Mouse (Mus musculus): ENCODE data around the gene Slc25a41. TPM values are rescaled to one million over a fixed set of nuclear protein-coding genes. Genes with fewer than 3 reads are reported as not detected.
A peak's percentile ranks its signal among the peaks of the same experiment; 100 is the strongest.

Slc25a41 gene
- polyA plus RNA-seq, 1 experiment from 2014 or later, result 0.26 TPM

GRCm38 (mm10) chr17:56988921-56989430 lies 52.5 kb downstream of the Slc25a41 start:
- Histone ChIP-seq H3K36me3 (peaks cover 27% of the 10 kb centered on the region), H3K4me2 (peak overlapping the region; percentile 82), H3K4me1 (peaks cover 14% of the 10 kb centered on the region), H3K9ac (peak overlapping the region; percentile 90; the same call in 1 of the 2 replicates), H3K9me3 (replicated peaks) (no peaks in the 10 kb centered on the region), H3K27ac (peak overlapping the region; percentile 81; the same call in 1 of the 2 replicates), H3K4me3 (replicated peaks) (peak overlapping the region; percentile 91), H3K27me3 (no peaks in the 10 kb centered on the region)
- no peak for ATAC-seq (replicated peaks; ENCODE audit: low FRiP score)
- WGBS, result 68% methylated on average over 7 of the region's 7 CpGs

- no peak overlapping the region for H3K4me2 ChIP-seq
- H3K9me3 ChIP-seq (replicated peaks), result no peaks in the 10 kb centered on the region
- H3K4me3 ChIP-seq (replicated peaks), result no peak overlapping the region
- ATAC-seq (replicated peaks; ENCODE audit: low FRiP score), result no peak
- H3K27ac ChIP-seq, result no peak overlapping the region
- H3K9ac ChIP-seq, result no peak overlapping the region
- H3K4me1 ChIP-seq, result peaks cover 14% of the 10 kb centered on the region
- peaks cover 21% of the 10 kb centered on the region for H3K36me3 ChIP-seq
- H3K27me3 ChIP-seq, result no peaks in the 10 kb centered on the region
- 84% methylated on average over 7 of the region's 7 CpGs for WGBS
Observed at GRCm38 (mm10) chr17:56988441-56988840, 53.0 kb downstream of the Slc25a41 start.

- Histone ChIP-seq H3K4me3 (replicated peaks) (no peak overlapping the region), H3K27ac (no peak overlapping the region)
- WGBS, result 83% methylated on average over 3 of the region's 3 CpGs
Observed at GRCm38 (mm10) chr17:56986105-56986805, 55.2 kb downstream of the Slc25a41 start.

GRCm38 (mm10) chr17:56985656-56986055 lies 55.8 kb downstream of the Slc25a41 start:
- Histone ChIP-seq H3K36me3 (no peaks in the 10 kb centered on the region), H3K4me1 (peaks cover 3% of the 10 kb centered on the region), H3K9me3 (replicated peaks) (no peaks in the 10 kb centered on the region), H3K27me3 (no peaks in the 10 kb centered on the region), H3K4me2 (no peak overlapping the region), H3K27ac (no peak overlapping the region), H3K4me3 (replicated peaks) (no peak overlapping the region), H3K9ac (no peak overlapping the region)
- 72% methylated on average over 3 of the region's 3 CpGs for WGBS
- no peak for ATAC-seq (replicated peaks; ENCODE audit: low FRiP score)

More at GRCm38 (mm10) chr17:56986105-56986805, 55.2 kb downstream of the Slc25a41 start:
- Histone ChIP-seq H3K27me3 (no peaks in the 10 kb centered on the region), H3K36me3 (no peaks in the 10 kb centered on the region), H3K4me1 (peaks cover 9% of the 10 kb centered on the region), H3K4me2 (no peak overlapping the region), H3K9me3 (replicated peaks) (no peaks in the 10 kb centered on the region), H3K9ac (no peak overlapping the region)
- ATAC-seq (replicated peaks; ENCODE audit: low FRiP score), result no peak

- WGBS, result 75% methylated on average over 9 of the region's 9 CpGs
- no peak for ATAC-seq (replicated peaks; ENCODE audit: low FRiP score)
- H3K4me1 ChIP-seq, result 0 out of 2 replicates have a peak, but pooled peaks cover 2% of the 10 kb centered on the region
- H3K9me3 ChIP-seq (replicated peaks), result no peaks in the 10 kb centered on the region
- H3K36me3 ChIP-seq, result no peaks in the 10 kb centered on the region
- H3K27me3 ChIP-seq, result no peaks in the 10 kb centered on the region
- H3K9ac ChIP-seq, result no peak overlapping the region
- no peak overlapping the region for H3K27ac ChIP-seq
- no peak overlapping the region for H3K4me3 ChIP-seq (replicated peaks)
- no peak overlapping the region for H3K4me2 ChIP-seq
Observed at GRCm38 (mm10) chr17:56984886-56985285, 56.6 kb downstream of the Slc25a41 start.

Other genes starting within 250 kb of the Slc25a41 start
- 3.7 and 4.1 TPM in 2 replicates for gene Rfx2, start 210.6 kb downstream of the Slc25a41 start, polyA plus RNA-seq (2015; fragmentation: Nextera tagmentation; extraction: Ambion mirVana)
- not detected in 2 replicates for gene Acsbg2, start 167.2 kb downstream of the Slc25a41 start, polyA plus RNA-seq (2015; fragmentation: Nextera tagmentation; extraction: Ambion mirVana)
- gene 1700061G19Rik, start 166.2 kb downstream of the Slc25a41 start, polyA plus RNA-seq (2015; fragmentation: Nextera tagmentation; extraction: Ambion mirVana), result 0.27 and 0.30 TPM in 2 replicates
- 54.6 and 57.8 TPM in 2 replicates for gene Mllt1, start 106.2 kb downstream of the Slc25a41 start, polyA plus RNA-seq (2015; fragmentation: Nextera tagmentation; extraction: Ambion mirVana)
- 0.15 TPM in 1 of 2 replicates, not detected in the other for gene Acer1, start 59.5 kb downstream of the Slc25a41 start, polyA plus RNA-seq (2015; fragmentation: Nextera tagmentation; extraction: Ambion mirVana)
- 150 and 165 TPM in 2 replicates for gene Clpp, start 51.3 kb downstream of the Slc25a41 start, polyA plus RNA-seq (2015; fragmentation: Nextera tagmentation; extraction: Ambion mirVana)
- 55.3 and 56.7 TPM in 2 replicates for gene Alkbh7, start 44.3 kb downstream of the Slc25a41 start, polyA plus RNA-seq (2015; fragmentation: Nextera tagmentation; extraction: Ambion mirVana)
- 0.87 and 1.3 TPM in 2 replicates for gene Pspn, start 41.6 kb downstream of the Slc25a41 start, polyA plus RNA-seq (2015; fragmentation: Nextera tagmentation; extraction: Ambion mirVana)
- gene Gtf2f1, start 30.4 kb downstream of the Slc25a41 start, polyA plus RNA-seq (2015; fragmentation: Nextera tagmentation; extraction: Ambion mirVana), result 64.0 and 70.3 TPM in 2 replicates
- gene Gm17949, start 30.2 kb downstream of the Slc25a41 start, polyA plus RNA-seq (2015; fragmentation: Nextera tagmentation; extraction: Ambion mirVana), result 0.30 and 0.37 TPM in 2 replicates
- gene Khsrp, start 10.1 kb downstream of the Slc25a41 start, polyA plus RNA-seq (2015; fragmentation: Nextera tagmentation; extraction: Ambion mirVana), result 46.1 TPM in 2 replicates
- gene Crb3, start 17.5 kb upstream of the Slc25a41 start, polyA plus RNA-seq (2015; fragmentation: Nextera tagmentation; extraction: Ambion mirVana), result 49.9 and 52.7 TPM in 2 replicates
- 11.4 and 12.9 TPM in 2 replicates for gene Slc25a23, start 18.2 kb upstream of the Slc25a41 start, polyA plus RNA-seq (2015; fragmentation: Nextera tagmentation; extraction: Ambion mirVana)
- 4.7 and 6.0 TPM in 2 replicates for gene Dennd1c, start 36.9 kb upstream of the Slc25a41 start, polyA plus RNA-seq (2015; fragmentation: Nextera tagmentation; extraction: Ambion mirVana)
- gene Tubb4a, start 46.1 kb upstream of the Slc25a41 start, polyA plus RNA-seq (2015; fragmentation: Nextera tagmentation; extraction: Ambion mirVana), result 23.6 and 29.4 TPM in 2 replicates
- 10.2 and 10.4 TPM in 2 replicates for gene Tnfsf9, start 63.7 kb upstream of the Slc25a41 start, polyA plus RNA-seq (2015; fragmentation: Nextera tagmentation; extraction: Ambion mirVana)
- 0.38 TPM in 1 of 2 replicates, not detected in the other for gene Cd70, start 108.1 kb upstream of the Slc25a41 start, polyA plus RNA-seq (2015; fragmentation: Nextera tagmentation; extraction: Ambion mirVana)
- gene Tnfsf14, start 152.5 kb upstream of the Slc25a41 start, polyA plus RNA-seq (2015; fragmentation: Nextera tagmentation; extraction: Ambion mirVana), result 0.08 TPM in 1 of 2 replicates, not detected in the other
- gene C3, start 186.5 kb upstream of the Slc25a41 start, polyA plus RNA-seq (2015; fragmentation: Nextera tagmentation; extraction: Ambion mirVana), result 2.3 and 5.4 TPM in 2 replicates
- gene Gpr108, start 206.8 kb upstream of the Slc25a41 start, polyA plus RNA-seq (2015; fragmentation: Nextera tagmentation; extraction: Ambion mirVana), result 35.6 and 39.5 TPM in 2 replicates
- gene Trip10, start 207.8 kb upstream of the Slc25a41 start, polyA plus RNA-seq (2015; fragmentation: Nextera tagmentation; extraction: Ambion mirVana), result 44.5 and 47.5 TPM in 2 replicates
- 1.7 and 1.8 TPM in 2 replicates for gene Vav1, start 237.4 kb upstream of the Slc25a41 start, polyA plus RNA-seq (2015; fragmentation: Nextera tagmentation; extraction: Ambion mirVana)

Measured in kidney, embryonic 15.5 days (tissue).